In the genomic region with DNA sequence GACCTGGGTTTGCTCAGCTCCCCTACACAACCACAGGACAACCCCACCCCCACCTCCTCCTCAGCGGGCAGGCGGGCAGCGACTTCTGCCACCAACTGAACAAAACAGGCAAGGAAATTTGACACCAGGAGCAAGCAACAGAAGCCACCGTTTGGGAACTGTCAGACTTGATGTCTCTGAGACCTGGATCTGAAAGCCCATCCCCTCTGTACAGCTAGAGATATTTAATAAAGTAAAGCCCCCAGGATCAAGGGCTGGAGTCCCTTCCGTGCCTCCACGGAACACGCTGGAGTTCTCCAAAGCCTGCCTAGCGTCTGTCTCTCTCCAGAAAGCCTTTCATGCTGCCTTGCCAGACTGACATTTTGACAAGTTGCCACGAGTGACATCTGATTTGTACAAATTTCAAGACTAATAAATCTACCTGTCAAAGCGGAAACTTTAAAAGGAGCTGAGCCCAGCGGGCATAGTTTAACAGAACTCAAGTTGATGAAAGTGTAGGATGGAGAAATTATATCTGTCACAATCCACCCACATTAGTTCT, we compare ENCODE assay signal across 10 mouse cellular contexts.
A peak's percentile ranks its signal among the peaks of the same experiment; 100 is the strongest.
DNase-seq lines count a peak whose midpoint lies in the region; ATAC-seq and TF ChIP-seq lines count a peak whose summit lies in the region.
"Had no signal": no experiment of that assay in that cellular context is flagged by ENCODE, and none has a peak within 500 bp of the region (broad histone marks: within the 10 kb centered on the region; RNA-seq: fewer than 3 reads in every experiment).

No protein-coding gene starts in this region.

- no peaks in the 10 kb centered on the region for H3K36me3 ChIP-seq in forebrain, embryonic 10.5 days (replicated peaks)
- H3K36me3 ChIP-seq in forebrain, embryonic 12.5 days (replicated peaks), result no peaks in the 10 kb centered on the region
- H3K36me3 ChIP-seq in myocyte (ENCODE audit: control insufficient read depth, insufficient read depth), result no peaks in the 10 kb centered on the region

- no peak overlapping the region for H3K9ac ChIP-seq in forebrain, embryonic 12.5 days
- H3K9ac ChIP-seq: liver, embryonic 14.5 days had no signal

- intact Hi-C loops in left cerebral cortex, postnatal 25 days (cut with DNase I), result loop anchor here (2.0 to 5.0 kb wide), 3 partner anchors 56 to 169 kb away; a partner anchor contains a TSS

- 20% methylated on average over 11 of the region's 11 CpGs for WGBS in forebrain, embryonic 10.5 days
- 21% methylated on average over 11 of the region's 11 CpGs for WGBS in forebrain, embryonic 12.5 days

- no peak overlapping the region for H3ac ChIP-seq in myocyte (ENCODE audit: control insufficient read depth, insufficient read length)

- DNase-seq in forebrain, embryonic 10.5 days (ENCODE audit: extremely low spot score, low spot score), result peak; percentile 38
- peak; percentile 27 to 48 for DNase-seq in left cerebral cortex, postnatal 25 days (ENCODE audit: low spot score in 2 of 2)
- DNase-seq in left cerebral cortex, adult 18-20 months (ENCODE audit: low spot score in 2 of 2), result no peak
- DNase-seq in gastrocnemius, postnatal 25 days, result peak; percentile 58
- no peak for DNase-seq in thymus, postnatal 0 days (ENCODE audit: low spot score)
- DNase-seq in ovary, postnatal 10 days (ENCODE audit: low spot score), result no peak

- H3K4me3 ChIP-seq in forebrain, embryonic 10.5 days, result no peak overlapping the region
- no peak overlapping the region for H3K4me3 ChIP-seq in forebrain, embryonic 12.5 days (replicated peaks)
- no peak overlapping the region for H3K4me3 ChIP-seq in myocyte

- peaks cover 57% of the 10 kb centered on the region for H3K4me1 ChIP-seq in forebrain, embryonic 10.5 days
- peaks cover 39% of the 10 kb centered on the region for H3K4me1 ChIP-seq in forebrain, embryonic 12.5 days

- no peak for ATAC-seq in forebrain, embryonic 12.5 days (ENCODE audit: low FRiP score)

- H3K4me2 ChIP-seq in forebrain, embryonic 12.5 days, result no peak overlapping the region
- peak overlapping the region; percentile 65 for H3K4me2 ChIP-seq in myocyte (ENCODE audit: low read depth)

- H3K27me3 ChIP-seq in forebrain, embryonic 10.5 days (ENCODE audit: poor library complexity, severe bottlenecking), result peaks cover 55% of the 10 kb centered on the region
- H3K27me3 ChIP-seq in forebrain, embryonic 12.5 days, result peaks cover 10% of the 10 kb centered on the region
- no peaks in the 10 kb centered on the region for H3K27me3 ChIP-seq in myocyte (ENCODE audit: control insufficient read depth, insufficient read depth, insufficient read length)
- H3K27me3 ChIP-seq: CH12.LX had no signal

- H3K79me2 ChIP-seq in myocyte (ENCODE audit: control insufficient read depth, insufficient read depth), result no peaks in the 10 kb centered on the region

- no peak for TF ChIP-seq POLR2A in myocyte (IDR thresholded peaks at IDR 0.05; ENCODE audit: insufficient read length, low read depth)

- H3K9me3 ChIP-seq in forebrain, embryonic 10.5 days, result no peaks in the 10 kb centered on the region
- no peaks in the 10 kb centered on the region for H3K9me3 ChIP-seq in forebrain, embryonic 12.5 days

- H3K27ac ChIP-seq in forebrain, embryonic 10.5 days, result peak overlapping the region; percentile 58
- no peak overlapping the region for H3K27ac ChIP-seq in forebrain, embryonic 12.5 days
- H3K27ac ChIP-seq: liver, embryonic 14.5 days had no signal

TF ChIP-seq in myocyte, 11 proteins besides CTCF, POLR2A, EP300 and RAD21:
- TF ChIP-seq MYOD1 (IDR thresholded peaks at IDR 0.05; ENCODE audit: control insufficient read depth in 1 of 3, insufficient read length in 2 of 3, low read depth in 2 of 3) (no peak), MYOG (IDR thresholded peaks at IDR 0.05; ENCODE audit: control insufficient read depth in 1 of 3, insufficient read depth in 1 of 3, insufficient read length in 2 of 3, low read depth in 2 of 3) (no peak), TCF12 (IDR thresholded peaks at IDR 0.05; ENCODE audit: insufficient read depth, poor library complexity, severe bottlenecking) (no peak)
TF ChIP-seq in myocyte: peak in this region for 0.

Comparison
In these comparisons a context has a peak if more than half of its experiments do, and no peak if none do; other contexts are left out.
1. DNase-seq: peak in forebrain, embryonic 10.5 days (single experiment), left cerebral cortex, postnatal 25 days (2 of 2) and gastrocnemius, postnatal 25 days (single experiment); none in left cerebral cortex, adult 18-20 months (0 of 2), thymus, postnatal 0 days (single experiment) and ovary, postnatal 10 days (single experiment).